Mouse (Mus musculus): ENCODE data around the gene Naa20. TPM values are rescaled to one million over a fixed set of nuclear protein-coding genes. Genes with fewer than 3 reads are reported as not detected.

The Naa20 gene
- polyA plus RNA-seq, 1 experiment from 2014 or later = 119 TPM

GRCm38 (mm10) chr2:145936975-145937374 is 35.1 kb downstream of the Naa20 start:
- no peak overlapping the region for H3K4me2 ChIP-seq (replicated peaks)
- peaks cover 8% of the 10 kb centered on the region for H3K36me3 ChIP-seq
- peaks cover 10% of the 10 kb centered on the region for H3K4me1 ChIP-seq (replicated peaks)
- H3K27me3 ChIP-seq = no peaks in the 10 kb centered on the region
- 87% methylated on average over 8 of the region's 8 CpGs for WGBS
- ATAC-seq = no peak
- H3K9me3 ChIP-seq = no peaks in the 10 kb centered on the region
- H3K9ac ChIP-seq (replicated peaks) = no peak overlapping the region
- H3K4me3 ChIP-seq (replicated peaks) = no peak overlapping the region
- H3K27ac ChIP-seq = no peak overlapping the region

- H3K4me1 ChIP-seq (replicated peaks) = peaks cover 13% of the 10 kb centered on the region
- 71% methylated on average over 3 of the region's 3 CpGs for WGBS
- H3K9ac ChIP-seq (replicated peaks) = no peak overlapping the region
- H3K9me3 ChIP-seq = no peaks in the 10 kb centered on the region
- 0 out of 2 replicates have a peak, but pooled peaks cover 2% of the 10 kb centered on the region for H3K27me3 ChIP-seq
- no peak for ATAC-seq
- no peak overlapping the region for H3K27ac ChIP-seq
- H3K4me2 ChIP-seq (replicated peaks) = no peak overlapping the region
- H3K4me3 ChIP-seq (replicated peaks) = no peak overlapping the region
- H3K36me3 ChIP-seq = no peaks in the 10 kb centered on the region
Observed at GRCm38 (mm10) chr2:145941403-145941802, 39.5 kb downstream of the Naa20 start.

DNA sequence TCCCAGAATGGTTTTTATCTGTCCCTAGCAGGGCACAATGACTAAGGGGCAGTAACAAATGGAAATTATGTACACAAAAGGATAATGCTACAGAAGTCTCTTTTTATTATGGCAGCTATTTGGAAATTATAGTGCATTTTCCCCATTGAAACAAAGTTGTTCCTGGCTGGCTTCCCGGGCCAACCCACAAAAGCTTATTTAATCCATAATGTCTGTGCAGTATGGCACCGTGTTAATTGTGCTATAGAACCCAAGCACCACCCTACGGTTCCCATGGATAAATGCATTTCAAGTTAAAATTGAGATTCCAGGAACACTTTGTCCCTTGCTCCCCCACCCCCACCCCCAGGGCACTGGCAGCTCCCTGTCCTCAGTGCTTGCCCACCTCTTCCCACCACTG is 42.4 kb downstream of the Naa20 start:
- H3K4me2 ChIP-seq (replicated peaks) = no peak overlapping the region
- H3K4me1 ChIP-seq (replicated peaks) = peaks cover 18% of the 10 kb centered on the region
- WGBS = 60% methylated on average over 3 of the region's 3 CpGs
- no peaks in the 10 kb centered on the region for H3K36me3 ChIP-seq
- no peak overlapping the region for H3K4me3 ChIP-seq (replicated peaks)
- ATAC-seq = no peak
- H3K27ac ChIP-seq = no peak overlapping the region
- H3K27me3 ChIP-seq = 0 out of 2 replicates have a peak, but pooled peaks cover 2% of the 10 kb centered on the region
- H3K9me3 ChIP-seq = no peaks in the 10 kb centered on the region
- H3K9ac ChIP-seq (replicated peaks) = no peak overlapping the region

DNA sequence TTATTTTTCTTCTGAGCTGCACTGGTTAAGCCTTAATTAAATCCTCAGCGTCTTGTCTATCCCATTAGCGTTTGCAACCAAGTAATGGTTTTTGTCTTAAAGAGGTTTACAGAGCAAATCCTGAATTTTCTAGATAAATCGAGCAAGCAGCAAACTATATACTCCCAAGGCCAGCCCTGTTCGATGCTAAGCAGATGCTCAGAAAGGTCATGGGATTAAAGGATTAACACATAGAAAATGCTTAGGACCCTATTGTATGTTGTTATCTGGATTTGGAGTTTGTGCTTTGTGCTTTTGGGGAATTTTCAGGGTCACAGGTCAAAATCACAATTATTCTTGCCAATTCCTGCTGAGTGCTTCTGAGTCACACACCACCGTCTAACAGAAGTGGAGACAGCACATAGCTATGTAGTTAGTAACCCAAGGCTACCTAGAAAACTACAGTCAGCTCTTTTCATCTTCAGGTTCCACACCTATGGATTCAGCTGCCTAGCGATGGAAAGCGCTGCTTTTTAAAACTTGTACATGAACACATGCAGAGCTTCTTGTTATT is 46.6 kb downstream of the Naa20 start:
- H3K27ac ChIP-seq = no peak overlapping the region
- no peak overlapping the region for H3K9ac ChIP-seq (replicated peaks)
- ATAC-seq = no peak

DNA sequence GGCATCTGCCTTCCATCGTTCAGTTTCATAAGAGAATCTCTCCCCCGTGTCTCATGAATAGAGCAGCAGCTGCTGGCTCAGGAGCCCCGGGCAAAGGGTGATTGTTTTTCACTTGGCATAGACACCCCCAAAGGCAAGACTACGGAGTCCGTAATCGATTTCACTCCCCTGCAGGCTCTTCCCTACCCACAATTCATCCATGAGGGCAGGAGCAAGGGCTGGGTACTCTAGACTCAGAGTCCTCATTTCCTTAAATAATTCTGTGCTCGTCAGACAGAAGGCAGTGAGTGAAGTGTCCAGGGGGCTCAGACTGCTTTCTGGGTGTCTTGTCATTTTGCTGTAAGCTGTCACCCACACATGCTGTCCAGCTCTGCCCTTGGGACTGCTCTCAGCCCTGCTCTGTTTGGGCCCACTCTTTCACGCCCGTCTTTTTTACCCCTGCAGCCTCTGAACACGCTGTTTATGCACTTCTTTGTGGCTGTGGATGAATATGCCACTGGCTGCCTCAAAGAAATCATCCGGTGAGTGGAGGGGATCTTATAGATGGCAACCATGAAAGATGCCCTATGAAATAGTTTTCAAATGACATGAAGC is 47.7 kb downstream of the Naa20 start:
- ATAC-seq = peak; percentile 68
- no peaks in the 10 kb centered on the region for H3K9me3 ChIP-seq
- peaks cover 21% of the 10 kb centered on the region for H3K4me1 ChIP-seq (replicated peaks)
- WGBS = 16% methylated on average over 11 of the region's 11 CpGs
- H3K9ac ChIP-seq (replicated peaks) = no peak overlapping the region
- peak overlapping the region; percentile 66 for H3K27ac ChIP-seq
- H3K4me2 ChIP-seq (replicated peaks) = peak overlapping the region; percentile 25
- no peak overlapping the region for H3K4me3 ChIP-seq (replicated peaks)
- H3K27me3 ChIP-seq = 0 out of 2 replicates have a peak, but pooled peaks cover 3% of the 10 kb centered on the region
- H3K36me3 ChIP-seq = no peaks in the 10 kb centered on the region

More for the DNA sequence above, 46.6 kb downstream of the Naa20 start:
- 0 out of 2 replicates have a peak, but pooled peaks cover 3% of the 10 kb centered on the region for H3K27me3 ChIP-seq
- no peaks in the 10 kb centered on the region for H3K36me3 ChIP-seq
- no peak overlapping the region for H3K4me3 ChIP-seq (replicated peaks)
- WGBS = 44% methylated on average over 7 of the region's 7 CpGs
- H3K4me1 ChIP-seq (replicated peaks) = peaks cover 29% of the 10 kb centered on the region
- H3K9me3 ChIP-seq = no peaks in the 10 kb centered on the region
- no peak overlapping the region for H3K4me2 ChIP-seq (replicated peaks)

DNA sequence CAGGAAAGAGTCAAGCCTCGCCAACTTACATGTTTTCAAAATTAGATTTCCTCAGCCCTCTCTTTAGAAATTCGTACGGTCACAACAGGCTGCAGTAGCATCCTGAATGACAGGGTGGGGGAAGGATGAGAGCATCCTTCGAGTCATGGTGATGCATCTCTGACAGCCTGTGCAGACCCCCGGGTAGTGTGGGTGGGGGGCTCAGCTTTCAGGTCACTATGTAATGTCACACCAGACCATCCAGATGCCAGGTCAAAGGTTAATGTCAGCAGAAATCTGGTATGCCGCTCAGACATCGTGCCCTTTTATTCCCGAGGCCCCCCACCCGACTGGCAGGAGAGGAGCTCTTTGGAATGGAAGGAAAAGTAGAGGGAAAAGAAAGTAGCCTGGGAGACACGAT is 48.3 kb downstream of the Naa20 start:
- Histone ChIP-seq H3K4me3 (replicated peaks) (no peak overlapping the region), H3K27me3 (0 out of 2 replicates have a peak, but pooled peaks cover 3% of the 10 kb centered on the region), H3K36me3 (no peaks in the 10 kb centered on the region), H3K4me2 (replicated peaks) (no peak overlapping the region), H3K9me3 (no peaks in the 10 kb centered on the region), H3K4me1 (replicated peaks) (peaks cover 18% of the 10 kb centered on the region), H3K27ac (no peak overlapping the region), H3K9ac (replicated peaks) (no peak overlapping the region)
- no peak for ATAC-seq
- WGBS = 21% methylated on average over 10 of the region's 10 CpGs

GRCm38 (mm10) chr2:145952726-145953125 is 50.8 kb downstream of the Naa20 start:
- WGBS = 92% methylated on average over 5 of the region's 5 CpGs
- no peak for ATAC-seq
- H3K36me3 ChIP-seq = no peaks in the 10 kb centered on the region

GRCm38 (mm10) chr2:145955844-145956243 is 53.9 kb downstream of the Naa20 start:
- Histone ChIP-seq H3K9me3 (no peaks in the 10 kb centered on the region), H3K4me3 (replicated peaks) (no peak overlapping the region), H3K27me3 (peaks cover 17% of the 10 kb centered on the region), H3K27ac (no peak overlapping the region), H3K4me1 (replicated peaks) (peaks cover 11% of the 10 kb centered on the region), H3K4me2 (replicated peaks) (no peak overlapping the region), H3K9ac (replicated peaks) (no peak overlapping the region), H3K36me3 (no peaks in the 10 kb centered on the region)
- WGBS = 46% methylated on average over 10 of the region's 10 CpGs
- no peak for ATAC-seq

More at GRCm38 (mm10) chr2:145952726-145953125, 50.8 kb downstream of the Naa20 start:
- Histone ChIP-seq H3K4me3 (replicated peaks) (no peak overlapping the region), H3K27ac (no peak overlapping the region), H3K27me3 (peaks cover 9% of the 10 kb centered on the region; the same call in 1 of the 2 replicates), H3K4me2 (replicated peaks) (no peak overlapping the region), H3K4me1 (replicated peaks) (peaks cover 24% of the 10 kb centered on the region), H3K9ac (replicated peaks) (no peak overlapping the region), H3K9me3 (no peaks in the 10 kb centered on the region)

- Histone ChIP-seq H3K4me3 (replicated peaks) (no peak overlapping the region), H3K36me3 (no peaks in the 10 kb centered on the region), H3K9me3 (no peaks in the 10 kb centered on the region), H3K27me3 (peaks cover 17% of the 10 kb centered on the region), H3K4me1 (replicated peaks) (peaks cover 11% of the 10 kb centered on the region), H3K9ac (replicated peaks) (no peak overlapping the region), H3K27ac (no peak overlapping the region), H3K4me2 (replicated peaks) (no peak overlapping the region)
- 40% methylated on average over 5 of the region's 5 CpGs for WGBS
- ATAC-seq = no peak
Observed at GRCm38 (mm10) chr2:145956318-145956717, 54.4 kb downstream of the Naa20 start.

DNA sequence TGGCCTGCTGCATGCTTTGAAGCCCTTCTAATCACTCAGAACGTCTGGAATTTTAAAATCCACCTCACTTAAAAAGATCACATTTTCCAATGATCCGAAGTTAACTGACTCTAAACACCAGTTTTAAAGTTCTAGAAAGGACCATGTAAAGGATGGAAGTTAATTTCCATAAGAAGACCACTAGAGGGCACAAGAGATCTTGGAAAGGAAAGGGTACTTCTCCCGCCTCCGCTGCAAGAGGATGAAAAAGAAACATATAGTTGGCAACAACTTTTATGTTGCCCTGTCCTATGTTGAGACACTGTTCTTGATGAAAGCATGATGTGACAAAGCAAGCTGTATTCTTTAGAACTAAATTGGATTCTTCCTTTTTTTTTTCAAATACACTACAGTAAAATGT is 55.6 kb downstream of the Naa20 start:
- H3K4me3 ChIP-seq (replicated peaks) = no peak overlapping the region
- H3K9ac ChIP-seq (replicated peaks) = no peak overlapping the region
- no peak overlapping the region for H3K4me2 ChIP-seq (replicated peaks)
- H3K27ac ChIP-seq = no peak overlapping the region
- H3K36me3 ChIP-seq = no peaks in the 10 kb centered on the region
- H3K27me3 ChIP-seq = peaks cover 15% of the 10 kb centered on the region
- 0 out of 2 replicates have a peak, but pooled peaks have one; percentile 25 for ATAC-seq
- H3K9me3 ChIP-seq = no peaks in the 10 kb centered on the region
- 18% methylated on average over 4 of the region's 4 CpGs for WGBS
- peaks cover 11% of the 10 kb centered on the region for H3K4me1 ChIP-seq (replicated peaks)

GRCm38 (mm10) chr2:145958097-145958496 is 56.2 kb downstream of the Naa20 start:
- H3K4me2 ChIP-seq (replicated peaks) = no peak overlapping the region
- H3K9ac ChIP-seq (replicated peaks) = no peak overlapping the region
- WGBS = 76% methylated on average over 6 of the region's 6 CpGs
- no peak overlapping the region for H3K4me3 ChIP-seq (replicated peaks)
- H3K36me3 ChIP-seq = no peaks in the 10 kb centered on the region
- no peaks in the 10 kb centered on the region for H3K9me3 ChIP-seq
- H3K27ac ChIP-seq = no peak overlapping the region
- no peak for ATAC-seq
- H3K4me1 ChIP-seq (replicated peaks) = peaks cover 11% of the 10 kb centered on the region
- H3K27me3 ChIP-seq = peaks cover 16% of the 10 kb centered on the region

DNA sequence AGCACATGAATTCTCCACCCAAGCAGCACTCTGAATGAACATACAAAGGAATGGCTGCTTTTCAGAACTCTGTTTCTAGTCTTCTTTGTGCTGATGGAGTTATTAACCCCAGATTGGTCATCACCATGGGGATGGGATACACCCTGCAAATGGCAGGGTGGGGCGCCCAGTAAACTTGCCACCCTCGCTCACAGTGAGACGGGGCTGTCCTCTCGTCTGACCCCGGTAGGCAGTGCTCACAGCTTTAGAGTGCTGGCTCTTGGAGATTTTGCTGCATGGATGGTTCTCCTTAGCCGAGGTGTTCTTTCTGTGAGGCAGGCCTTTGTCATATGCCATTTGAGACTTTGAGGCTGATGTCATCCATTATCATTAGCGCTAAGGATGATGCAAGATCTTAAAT is 56.7 kb downstream of the Naa20 start:
- H3K9me3 ChIP-seq = no peaks in the 10 kb centered on the region
- 48% methylated on average over 7 of the region's 7 CpGs for WGBS
- ATAC-seq = peak; percentile 72; the same call in 1 of the 2 replicates
- H3K4me1 ChIP-seq (replicated peaks) = peaks cover 11% of the 10 kb centered on the region
- peaks cover 16% of the 10 kb centered on the region for H3K27me3 ChIP-seq
- H3K9ac ChIP-seq (replicated peaks) = no peak overlapping the region
- no peak overlapping the region for H3K27ac ChIP-seq
- no peak overlapping the region for H3K4me3 ChIP-seq (replicated peaks)
- H3K36me3 ChIP-seq = no peaks in the 10 kb centered on the region
- no peak overlapping the region for H3K4me2 ChIP-seq (replicated peaks)
